Mouse (Mus musculus) megakaryocyte-erythroid progenitor cell, adult 5-6 weeks (primary cell): ENCODE results near the gene Gm9745. TPM values are rescaled to one million over a fixed set of nuclear protein-coding genes. Genes with fewer than 3 reads are reported as not detected.
A peak's percentile ranks its signal among the peaks of the same experiment; 100 is the strongest.
"Not testable (repeated sequence)": the region's sequence is repeated elsewhere in the genome, so short reads cannot be mapped to it uniquely, and the experiment has no call there.

Experiments
- ATAC-seq: replicated peaks from 2 replicates; pipeline ENCODE4 v1.8.0; 2016; ENCODE audit warnings: mild to moderate bottlenecking, inconsistent platforms; ENCODE audit not compliant: severe bottlenecking, poor library complexity, low FRiP score, low TSS enrichment
- total RNA-seq, 2 experiments: library from RNA; stranded (forward) in 1 of 2; stranded (reverse) in 1 of 2; fragments of 200-1000, 215-1000 nt in 1 of 2; fragments of >200 nt in 1 of 2; fragmentation: Nextera tagmentation in 1 of 2; gene quantifications; 2 replicates each; pipeline ENCODE4 v1.2.3; 2014 to 2017

Gm9745 gene
- total RNA-seq, 2 experiments from 2014 or later = not detected

DNA sequence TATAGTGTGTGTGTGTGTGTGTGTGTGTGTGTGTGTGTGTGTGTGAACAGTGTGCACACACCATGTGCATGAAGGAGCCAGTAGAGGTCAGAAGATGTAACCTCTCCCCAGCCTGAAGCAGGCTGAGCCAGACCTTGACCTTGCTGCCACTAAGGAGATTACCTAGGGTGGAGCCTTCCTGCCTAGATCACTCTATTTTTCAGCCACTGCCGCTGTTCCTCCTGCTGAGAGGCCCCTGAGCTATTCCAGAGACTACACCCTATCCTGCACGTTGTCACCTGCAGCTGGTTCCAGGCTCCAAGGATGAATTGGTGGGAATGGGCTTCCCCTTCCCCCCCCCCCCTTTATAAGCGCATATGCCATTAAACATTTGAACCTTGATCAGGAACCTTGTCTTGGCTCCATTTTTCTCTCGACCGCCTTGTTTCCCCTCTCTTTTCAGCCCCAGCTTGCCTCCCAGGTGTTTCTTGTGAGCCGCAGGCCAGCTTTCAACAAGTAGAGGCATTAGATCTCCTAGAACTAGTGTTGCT, 10.4 kb downstream of the Gm9745 start:
- ATAC-seq = not testable (repeated sequence)

- peak; percentile 89 for ATAC-seq
These were observed 14.5 kb downstream of the Gm9745 start for GRCm38 (mm10) chr13:8933499-8933898.

GRCm38 (mm10) chr13:8913890-8914289, 34.1 kb downstream of the Gm9745 start:
- ATAC-seq = not testable (repeated sequence)

DNA sequence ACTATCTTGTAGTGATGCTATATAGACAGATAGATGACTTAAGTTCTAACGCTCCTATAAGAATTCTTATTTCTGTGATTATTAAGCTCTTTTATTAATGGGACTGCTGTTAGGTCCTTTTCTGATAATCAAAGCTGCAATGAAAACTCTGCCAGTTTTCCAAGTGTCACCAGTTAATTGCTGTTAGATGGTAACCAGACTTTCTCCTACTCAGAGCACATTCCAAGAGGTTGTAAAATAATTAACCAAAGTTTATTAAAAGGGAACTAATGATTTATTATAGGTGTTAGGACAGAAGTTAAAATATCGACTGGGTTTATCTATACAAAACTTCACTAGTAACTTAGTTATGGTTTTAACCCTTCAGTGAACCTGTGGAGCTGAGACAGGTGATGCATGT, 42.0 kb downstream of the Gm9745 start:
- not testable (repeated sequence) for ATAC-seq

Other genes with a start within 250 kb of the Gm9745 start
- gene Wdr37, start 76.3 kb downstream of the Gm9745 start, total RNA-seq (2014; fragmentation: Nextera tagmentation) = 15.6 and 25.5 TPM in 2 replicates
- 29.4 and 34.1 TPM in 2 replicates for gene Wdr37, start 76.3 kb downstream of the Gm9745 start, total RNA-seq (2017)
- 25.7 and 30.0 TPM in 2 replicates for gene Idi1, start 62.7 kb downstream of the Gm9745 start, total RNA-seq (2014; fragmentation: Nextera tagmentation)
- gene Idi1, start 62.7 kb downstream of the Gm9745 start, total RNA-seq (2017) = 64.9 and 102 TPM in 2 replicates
- 0.66 TPM in 1 of 2 replicates, not detected in the other for gene Idi2, start 4.6 kb upstream of the Gm9745 start, total RNA-seq (2014; fragmentation: Nextera tagmentation)
- 1.5 TPM in 1 of 2 replicates, not detected in the other for gene Idi2, start 4.6 kb upstream of the Gm9745 start, total RNA-seq (2017)
- 91.9 and 100 TPM in 2 replicates for gene Gtpbp4, start 47.9 kb upstream of the Gm9745 start, total RNA-seq (2014; fragmentation: Nextera tagmentation)
- gene Gtpbp4, start 47.9 kb upstream of the Gm9745 start, total RNA-seq (2017) = 177 and 213 TPM in 2 replicates
- 76.6 and 80.3 TPM in 2 replicates for gene Larp4b, start 145.7 kb upstream of the Gm9745 start, total RNA-seq (2014; fragmentation: Nextera tagmentation)
- gene Larp4b, start 145.7 kb upstream of the Gm9745 start, total RNA-seq (2017) = 93.4 and 118 TPM in 2 replicates